Mouse (Mus musculus) heart, embryonic 14.5 days (tissue): Measurements from ENCODE around the gene Tmem210. TPM values are rescaled to one million over a fixed set of nuclear protein-coding genes. Genes with fewer than 3 reads are reported as not detected.

Experiments used
- ATAC-seq: fragments of 200-750 bp; cut with Nextera tagmentation; 2 replicates; pipeline ENCODE4 v1.8.0; 2017; ENCODE audit warnings: low read depth, moderate TSS enrichment; ENCODE audit not compliant: insufficient number of reproducible peaks, insufficient read depth, low FRiP score
- H3K27ac ChIP-seq, 2 experiments: fragments of 200-500 bp in 1 of 2; fragments of 300-500 bp in 1 of 2; sonication (generic) in 1 of 2; replicated peaks in 1 of 2; 2 replicates each; pipeline ENCODE4 v1.5.1; 2012 to 2014; ENCODE audit warnings: low read depth in 2 of 2, low read length in 2 of 2, control low read depth in 1 of 2, mild to moderate bottlenecking in 1 of 2, mixed read lengths in 1 of 2; ENCODE audit not compliant: control insufficient read depth in 1 of 2, insufficient read depth in 1 of 2
- H3K27me3 ChIP-seq: fragments of 300-500 bp; sonication (generic); 2 replicates; pipeline ENCODE4 v1.6.1; 2014; ENCODE audit warnings: mild to moderate bottlenecking, low read length, control low read depth; ENCODE audit not compliant: control insufficient read depth, insufficient read depth
- H3K36me3 ChIP-seq: fragments of 300-500 bp; sonication (generic); 2 replicates; pipeline ENCODE4 v1.6.1; 2014; ENCODE audit warnings: mild to moderate bottlenecking, control low read depth, low read length, mixed read lengths; ENCODE audit not compliant: control insufficient read depth, insufficient read depth
- H3K4me1 ChIP-seq, 2 experiments: fragments of 200-500 bp in 1 of 2; fragments of 300-500 bp in 1 of 2; sonication (generic) in 1 of 2; 2 replicates each; pipeline ENCODE4 v1.6.1; 2012 to 2014; ENCODE audit warnings: low read length in 2 of 2, control low read depth in 1 of 2, mixed read lengths in 1 of 2; ENCODE audit not compliant: control insufficient read depth in 2 of 2, insufficient read depth in 2 of 2
- H3K4me2 ChIP-seq: fragments of 300-500 bp; sonication (generic); 2 replicates; pipeline ENCODE4 v1.6.1; 2014; ENCODE audit warnings: mild to moderate bottlenecking, low read length
- H3K4me3 ChIP-seq, 2 experiments: fragments of 200-500 bp in 1 of 2; fragments of 300-500 bp in 1 of 2; sonication (generic) in 1 of 2; 2 replicates each; pipeline ENCODE4 v1.5.1; 2012 to 2014; ENCODE audit warnings: low read length in 2 of 2, mild to moderate bottlenecking in 2 of 2, control low read depth in 1 of 2, low read depth in 1 of 2, moderate library complexity in 1 of 2; ENCODE audit not compliant: control insufficient read depth in 1 of 2, insufficient read depth in 1 of 2
- H3K9ac ChIP-seq: fragments of 300-500 bp; sonication (generic); 2 replicates; pipeline ENCODE4 v1.6.1; 2014; ENCODE audit warnings: mild to moderate bottlenecking, low read length
- H3K9me3 ChIP-seq: fragments of 300-500 bp; sonication (generic); 2 replicates; pipeline ENCODE4 v1.6.1; 2016; ENCODE audit warnings: low read length, control low read depth; ENCODE audit not compliant: control insufficient read depth
- WGBS: fragments of 180-500 bp; shearing (Covaris S2); extraction: QIAGEN DNeasy Blood & Tissue Kit; methylation state at CpG from one replicate; pipeline ENCODE4 v1.1.7; 2014; 5-methylcytosine and 5-hydroxymethylcytosine counted together
- polyA plus RNA-seq: library from polyadenylated mRNA; unstranded; fragments of >200 nt; fragmentation: Nextera tagmentation; extraction: Ambion mirVana; gene quantifications from 2 replicates; pipeline ENCODE4 v1.2.1, GENCODE M21; 2014

Gene Tmem210
- polyA plus RNA-seq, 1 experiment from 2014 or later, result not detected

GRCm38 (mm10) chr2:25303931-25304656, 16.1 kb downstream of the Tmem210 start:
- Histone ChIP-seq H3K36me3 (no peaks in the 10 kb centered on the region), H3K9ac (no peak overlapping the region), H3K4me3 (no peak overlapping the region), H3K9me3 (no peaks in the 10 kb centered on the region), H3K27ac (no peak overlapping the region), H3K4me2 (no peak overlapping the region), H3K27me3 (peaks cover 65% of the 10 kb centered on the region), H3K4me1 (peaks cover 4 to 5% of the 10 kb centered on the region in 2 experiments; a peak in 1 of 4 replicates)
- no peak for ATAC-seq
- WGBS, result 69% methylated on average over 7 of the region's 7 CpGs

DNA sequence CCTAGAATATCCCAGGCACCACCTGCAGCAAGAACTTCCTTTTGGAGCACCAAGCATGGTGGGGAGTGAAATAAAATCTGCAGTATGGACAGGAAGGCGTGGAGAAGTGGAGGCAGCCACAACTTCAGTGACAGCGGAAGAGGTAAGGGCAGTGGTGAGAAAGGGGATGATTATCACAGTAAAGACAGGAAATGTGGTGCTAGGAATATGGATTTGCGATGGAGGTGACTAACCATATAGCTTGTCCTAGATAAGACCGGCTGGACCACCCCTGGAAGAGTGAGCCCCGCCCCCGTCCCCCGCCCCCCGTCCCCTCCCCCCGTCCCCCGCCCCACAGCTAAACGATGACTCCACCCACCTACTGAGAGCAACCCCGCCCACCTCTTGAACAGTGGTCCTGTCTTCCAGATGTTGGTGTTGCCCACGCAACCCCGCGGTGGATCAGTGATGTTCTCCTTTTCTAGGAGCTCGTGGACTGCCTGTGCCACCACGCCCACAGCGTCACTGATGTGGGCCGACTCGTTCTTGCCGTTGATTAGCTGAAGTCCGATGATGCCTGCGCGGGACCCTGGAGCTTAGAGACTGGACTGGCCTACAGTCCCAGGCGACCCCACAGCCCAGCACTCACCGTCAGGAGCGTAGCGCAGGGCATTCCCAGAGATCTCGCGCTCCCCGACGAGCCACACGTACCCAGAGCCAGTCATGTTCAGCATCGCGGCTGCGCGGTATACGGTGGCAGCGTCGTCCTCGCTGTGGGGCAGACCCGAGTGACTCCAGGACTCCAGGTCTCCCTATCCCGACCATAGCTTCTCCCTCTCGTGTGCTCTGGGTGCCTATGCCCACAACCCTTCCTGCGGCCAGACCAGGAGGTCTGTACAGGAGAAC, 17.0 kb downstream of the Tmem210 start:
- 3% methylated on average over 41 of the region's 45 CpGs for WGBS
- peak overlapping the region; percentile 31 to 44 for H3K4me3 ChIP-seq
- peak overlapping the region; percentile 25; the same call in 1 of the 2 replicates for H3K9ac ChIP-seq
- no peaks in the 10 kb centered on the region for H3K9me3 ChIP-seq
- no peaks in the 10 kb centered on the region for H3K36me3 ChIP-seq
- ATAC-seq, result 0 out of 2 replicates have a peak, but pooled peaks have one; percentile 26
- no peak overlapping the region for H3K27ac ChIP-seq
- peaks cover 72% of the 10 kb centered on the region for H3K27me3 ChIP-seq
- H3K4me2 ChIP-seq, result peak overlapping the region; percentile 73
- H3K4me1 ChIP-seq, result peaks cover 4 to 5% of the 10 kb centered on the region in 2 experiments; a peak in 1 of 4 replicates

DNA sequence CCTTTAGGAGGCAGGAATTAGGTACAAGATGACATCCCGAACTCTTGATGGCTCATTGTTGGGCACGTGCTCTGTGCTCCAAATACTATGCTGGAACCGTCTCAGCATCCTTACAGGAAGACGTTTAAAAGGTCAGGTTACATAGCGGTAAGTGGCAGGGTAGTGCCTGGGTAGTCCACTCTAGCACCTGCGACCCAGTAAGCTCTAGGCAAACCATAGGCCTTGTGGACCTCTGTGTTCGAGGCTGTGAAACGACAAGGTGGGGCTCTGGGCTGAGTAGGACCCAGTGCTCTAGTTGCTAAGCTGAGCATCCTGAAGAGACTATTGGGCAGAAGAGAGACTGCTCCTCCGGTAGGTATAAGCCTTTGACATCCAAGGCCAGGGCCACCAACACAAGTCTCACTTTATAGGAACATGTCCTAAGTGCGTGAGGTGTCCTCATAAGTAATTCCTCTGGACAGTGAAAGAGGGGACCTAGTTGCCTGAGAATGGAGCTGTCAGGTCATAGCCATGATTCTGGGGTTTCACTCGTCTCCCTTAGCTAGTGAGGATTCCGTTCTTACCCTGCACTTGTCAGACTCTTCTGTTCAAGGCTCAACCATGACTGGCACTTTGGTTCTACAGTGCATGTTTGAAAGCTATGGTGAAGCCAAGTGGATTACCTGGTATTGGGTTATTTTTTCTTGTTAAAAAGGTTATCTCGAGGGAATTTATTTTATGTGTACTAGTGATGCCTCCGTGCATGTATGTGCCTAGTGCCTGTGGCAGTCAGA, 17.8 kb downstream of the Tmem210 start:
- Histone ChIP-seq H3K27ac (no peak overlapping the region), H3K4me2 (peak overlapping the region; percentile 73), H3K36me3 (no peaks in the 10 kb centered on the region), H3K27me3 (peaks cover 80% of the 10 kb centered on the region), H3K9me3 (no peaks in the 10 kb centered on the region), H3K4me1 (peaks cover 4 to 5% of the 10 kb centered on the region in 2 experiments; a peak in 1 of 4 replicates), H3K4me3 (no peak overlapping the region), H3K9ac (no peak overlapping the region)
- WGBS, result 42% methylated on average over 14 of the region's 14 CpGs
- ATAC-seq, result no peak

DNA sequence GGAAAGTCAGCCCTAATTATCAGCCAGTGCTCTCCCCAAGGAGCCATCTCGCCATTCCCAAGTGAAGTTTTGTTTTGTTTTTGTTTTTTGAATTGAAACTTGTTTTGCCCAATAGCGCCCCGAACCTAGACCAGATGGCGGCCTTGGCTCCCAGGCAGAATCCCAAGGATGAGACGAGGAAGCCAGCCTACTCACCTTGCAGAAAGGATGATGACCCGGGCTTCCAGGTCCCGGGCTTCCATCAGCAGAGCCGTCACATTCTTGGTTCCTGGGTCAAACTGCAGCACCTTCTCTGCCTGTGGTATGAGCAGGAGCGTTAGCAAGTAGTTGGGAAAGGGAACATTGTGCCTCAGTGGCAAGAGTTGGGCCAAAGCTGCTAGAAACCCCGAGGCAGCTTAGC, 22.2 kb downstream of the Tmem210 start:
- Histone ChIP-seq H3K9me3 (no peaks in the 10 kb centered on the region), H3K36me3 (no peaks in the 10 kb centered on the region), H3K4me1 (0 out of 4 replicates have a peak, but pooled peaks cover 0 to 1% of the 10 kb centered on the region in 2 experiments), H3K4me2 (no peak overlapping the region), H3K27ac (no peak overlapping the region), H3K27me3 (peaks cover 87% of the 10 kb centered on the region), H3K9ac (no peak overlapping the region), H3K4me3 (no peak overlapping the region)
- WGBS, result 47% methylated on average over 10 of the region's 10 CpGs
- no peak for ATAC-seq

DNA sequence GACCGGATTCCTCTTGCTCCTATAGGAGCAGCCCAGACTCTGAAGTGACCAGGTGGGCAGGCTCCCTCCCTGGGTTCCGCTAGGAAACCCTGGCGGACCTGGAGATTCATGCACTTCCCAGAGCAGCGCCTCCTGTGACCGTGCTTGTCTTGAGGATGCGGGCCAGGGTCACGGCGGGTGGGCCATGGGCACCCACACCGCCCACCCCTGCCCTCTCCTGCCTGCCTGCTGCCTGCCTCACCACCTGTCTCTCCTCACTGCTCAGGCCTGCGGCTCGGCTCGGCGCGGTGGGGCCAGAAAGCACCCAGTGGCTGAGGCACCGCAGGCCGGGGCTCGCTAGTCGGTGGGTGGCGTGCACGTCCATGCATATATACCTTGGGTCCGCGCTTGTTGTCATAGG, 23.0 kb downstream of the Tmem210 start:
- WGBS, result 1% methylated on average over 21 of the region's 22 CpGs
- Histone ChIP-seq H3K27me3 (peaks cover 80% of the 10 kb centered on the region), H3K4me1 (no peaks in the 10 kb centered on the region), H3K9ac (no peak overlapping the region), H3K4me3 (no peak overlapping the region), H3K27ac (no peak overlapping the region), H3K9me3 (no peaks in the 10 kb centered on the region), H3K36me3 (no peaks in the 10 kb centered on the region), H3K4me2 (no peak overlapping the region)
- no peak for ATAC-seq

DNA sequence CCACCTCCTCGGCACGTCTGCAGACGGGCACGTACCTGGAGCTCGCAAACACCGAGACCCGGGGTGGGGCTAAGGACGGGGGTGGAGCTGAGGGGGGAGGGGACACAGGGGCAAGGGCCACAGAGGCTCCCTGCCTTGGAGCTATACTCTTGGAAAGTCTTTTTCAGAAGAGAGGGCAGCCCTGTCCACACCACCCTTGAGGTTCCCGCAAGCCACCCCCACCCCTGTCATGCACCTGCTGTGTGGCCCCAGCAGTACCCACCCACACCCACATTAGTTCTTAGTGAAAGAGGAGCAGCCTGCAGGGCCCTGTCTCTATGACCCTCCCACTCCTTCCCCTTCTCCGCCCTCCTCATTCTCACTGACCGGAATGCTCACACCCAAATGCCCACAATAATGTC, 23.5 kb downstream of the Tmem210 start:
- H3K27ac ChIP-seq, result no peak overlapping the region
- 6% methylated on average over 11 of the region's 11 CpGs for WGBS
- H3K4me3 ChIP-seq, result no peak overlapping the region
- ATAC-seq, result no peak
- no peaks in the 10 kb centered on the region for H3K9me3 ChIP-seq
- no peak overlapping the region for H3K4me2 ChIP-seq
- no peaks in the 10 kb centered on the region for H3K4me1 ChIP-seq
- peaks cover 80% of the 10 kb centered on the region for H3K27me3 ChIP-seq
- no peak overlapping the region for H3K9ac ChIP-seq
- H3K36me3 ChIP-seq, result no peaks in the 10 kb centered on the region
